Mouse (Mus musculus) heart, adult 2 months (tissue): ENCODE measurements around the gene Zfp113.

ENCODE experiments used
- CTCF ChIP-seq: fragments of 200-600 bp; IDR thresholded peaks from 2 replicates; pipeline ENCODE4 v1.8.1; 2022; ENCODE audit warnings: antibody characterized with exemption, mild to moderate bottlenecking, moderate library complexity
- EP300 ChIP-seq: fragments of 200-500 bp; IDR thresholded peaks from 2 replicates; pipeline ENCODE4 v1.6.1; 2011; ENCODE audit warnings: low read depth, low read length, control low read depth; ENCODE audit not compliant: insufficient read depth
- POLR2A ChIP-seq: fragments of 200-500 bp; IDR thresholded peaks from 2 replicates; pipeline ENCODE4 v1.6.1; 2011; ENCODE audit warnings: mild to moderate bottlenecking, low read depth, low read length, control low read depth; ENCODE audit not compliant: insufficient read depth

- no peak for TF ChIP-seq POLR2A
- TF ChIP-seq CTCF: no peak
- TF ChIP-seq EP300: no peak
These were observed 17.0 kb downstream of the Zfp113 start for GRCm38 (mm10) chr5:138138585-138138984.
